Mouse (Mus musculus) cerebellum, postnatal 25 days (tissue): ENCODE measurements around the gene Xrcc6.
A peak's percentile ranks its signal among the peaks of the same experiment; 100 is the strongest.

Experiments used
- DNase-seq, 2 experiments: peaks; one replicate each; pipeline ENCODE4 v3.0.0; 2021; ENCODE audit warnings: mixed read lengths in 2 of 2

Xrcc6 gene

GRCm38 (mm10) chr15:81987646-81988045 lies at the start of gene Xrcc6:
Xrcc6 (plus strand) TSS chr15:81987835.
- no peak for DNase-seq

GRCm38 (mm10) chr15:81938246-81938645 lies 49.4 kb upstream of the Xrcc6 start:
- DNase-seq: peak; percentile 75 to 85

GRCm38 (mm10) chr15:81939157-81939715 lies 48.4 kb upstream of the Xrcc6 start:
- DNase-seq: no peak

GRCm38 (mm10) chr15:81939774-81940173 lies 47.9 kb upstream of the Xrcc6 start:
- no peak for DNase-seq

GRCm38 (mm10) chr15:81940219-81940618 lies 47.4 kb upstream of the Xrcc6 start:
- DNase-seq: no peak

- DNase-seq: no peak
Measured at GRCm38 (mm10) chr15:81941010-81941409, 46.6 kb upstream of the Xrcc6 start.

- no peak for DNase-seq
Measured at GRCm38 (mm10) chr15:81943176-81943749, 44.4 kb upstream of the Xrcc6 start.

- DNase-seq: no peak
Measured at GRCm38 (mm10) chr15:81949076-81949475, 38.6 kb upstream of the Xrcc6 start.

- DNase-seq: no peak
Measured at GRCm38 (mm10) chr15:81949476-81950131, 38.0 kb upstream of the Xrcc6 start.

- no peak for DNase-seq
Measured at GRCm38 (mm10) chr15:81950716-81951115, 36.9 kb upstream of the Xrcc6 start.

- no peak for DNase-seq
Measured at GRCm38 (mm10) chr15:81951159-81951558, 36.5 kb upstream of the Xrcc6 start.

- no peak for DNase-seq
Measured at GRCm38 (mm10) chr15:81952310-81952709, 35.3 kb upstream of the Xrcc6 start.

GRCm38 (mm10) chr15:81954151-81954583 lies 33.5 kb upstream of the Xrcc6 start:
- peak; percentile 72 to 85 for DNase-seq

GRCm38 (mm10) chr15:81954716-81955115 lies 32.9 kb upstream of the Xrcc6 start:
- no peak for DNase-seq

- no peak for DNase-seq
Measured at GRCm38 (mm10) chr15:81955414-81955813, 32.2 kb upstream of the Xrcc6 start.

- peak; percentile 65 to 77 for DNase-seq
Measured at GRCm38 (mm10) chr15:81956457-81956856, 31.2 kb upstream of the Xrcc6 start.

- DNase-seq: no peak
Measured at GRCm38 (mm10) chr15:81957598-81957997, 30.0 kb upstream of the Xrcc6 start.

GRCm38 (mm10) chr15:81958906-81959305 lies 28.7 kb upstream of the Xrcc6 start:
- no peak for DNase-seq

GRCm38 (mm10) chr15:81960171-81961077 lies 27.2 kb upstream of the Xrcc6 start, which contains the start of gene Pmm1:
Pmm1 (minus strand) TSS chr15:81960930.
- DNase-seq: peak; percentile 98 to 100

- DNase-seq: peak in 1 of 2 experiments; percentile 42
Measured at GRCm38 (mm10) chr15:81961078-81961451, 26.6 kb upstream of the Xrcc6 start.

- DNase-seq: no peak
Measured at GRCm38 (mm10) chr15:81964262-81964661, 23.4 kb upstream of the Xrcc6 start.

GRCm38 (mm10) chr15:81964980-81965545 lies 22.6 kb upstream of the Xrcc6 start:
- DNase-seq: no peak
